Mouse (Mus musculus): ENCODE results near the gene Nsf. TPM values are rescaled to one million over a fixed set of nuclear protein-coding genes. Genes with fewer than 3 reads are reported as not detected.

Nsf gene
- polyA plus RNA-seq (2012; ENCODE audit: low replicate concordance) = 4.0 and 7.4 TPM in 2 replicates

DNA sequence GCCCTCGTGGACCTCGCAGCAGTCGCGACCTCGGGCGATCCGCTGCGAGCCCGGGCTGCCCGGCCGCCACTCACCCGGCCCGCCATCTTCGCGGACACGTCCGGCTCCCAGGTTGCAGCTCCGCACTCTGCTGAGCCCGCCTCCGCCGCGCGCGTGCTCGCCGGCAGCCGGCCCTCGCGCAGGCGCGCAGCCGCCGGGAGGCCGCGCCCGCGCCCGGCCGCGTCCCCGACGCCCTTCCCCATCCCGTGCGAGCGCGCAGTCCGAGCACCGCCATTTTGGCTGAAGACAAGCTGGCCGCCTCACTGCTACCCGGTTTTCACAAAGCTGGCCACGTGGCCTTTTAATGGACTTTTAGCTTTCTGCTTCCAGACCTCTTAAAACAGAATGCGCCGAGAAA, at the start of gene Nsf:
Gene Nsf (minus strand): TSS at position 161 of the 397 bp plus-strand sequence.

DNA sequence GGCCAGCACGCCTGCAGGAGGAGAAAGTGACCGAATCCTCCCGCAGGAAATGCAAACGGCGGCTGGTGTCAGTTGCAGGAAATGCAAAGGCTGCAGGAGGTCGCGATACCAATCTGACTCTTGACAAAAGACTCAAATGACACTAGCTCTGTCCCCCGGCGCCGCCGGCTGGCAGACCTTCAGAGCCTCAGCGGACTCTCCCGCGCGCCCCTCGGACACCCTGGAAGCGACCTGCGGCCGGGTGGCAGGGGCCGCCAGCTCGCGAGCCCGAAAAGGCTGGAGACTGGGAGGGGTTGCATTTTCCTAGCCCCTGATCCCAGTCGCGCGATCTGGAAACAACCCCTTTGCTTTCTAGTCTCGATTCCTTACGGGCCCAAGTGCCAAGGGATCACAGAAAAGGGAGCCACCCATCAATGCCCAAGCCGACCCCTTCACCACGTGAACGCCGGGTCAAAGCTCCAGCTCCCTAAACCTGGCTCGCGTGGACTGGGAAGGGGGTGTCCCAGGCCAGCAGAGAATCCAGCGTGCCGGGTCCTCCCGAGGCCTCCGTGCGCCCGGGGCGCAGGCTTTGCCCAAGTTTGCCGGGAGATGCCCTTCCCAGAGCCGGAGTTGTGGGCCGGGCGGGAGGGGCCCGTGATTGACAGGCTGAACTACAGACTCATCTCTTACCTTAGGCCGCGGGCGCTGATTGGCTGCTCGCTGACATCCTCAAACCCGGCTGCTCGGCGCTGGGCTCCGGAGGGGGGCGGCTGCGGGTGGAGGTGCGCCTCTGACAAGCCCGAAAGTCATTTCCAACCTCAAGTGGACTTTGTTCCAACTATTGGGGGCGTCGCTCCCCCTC, 180.2 kb downstream of the Nsf start, which contains the start of gene Wnt3:
Gene Wnt3 (plus strand): TSS at position 764 of the 841 bp plus-strand sequence.

Other genes starting within 250 kb of the Nsf start
- gene Wnt9b, start 204.2 kb downstream of the Nsf start, polyA plus RNA-seq (2012; ENCODE audit: low replicate concordance) = 0.03 TPM in 1 of 2 replicates, not detected in the other
- 0.40 and 0.73 TPM in 2 replicates for gene Wnt3, start 179.9 kb downstream of the Nsf start, polyA plus RNA-seq (2012; ENCODE audit: low replicate concordance)
- 1.9 and 6.4 TPM in 2 replicates for gene Arf2, start 12.7 kb upstream of the Nsf start, polyA plus RNA-seq (2012; ENCODE audit: low replicate concordance)
- 0.19 TPM in 1 of 2 replicates, not detected in the other for gene Crhr1, start 178.8 kb upstream of the Nsf start, polyA plus RNA-seq (2012; ENCODE audit: low replicate concordance)
- not detected in 2 replicates for gene Sppl2c, start 232.3 kb upstream of the Nsf start, polyA plus RNA-seq (2012; ENCODE audit: low replicate concordance)